Mouse (Mus musculus) MEL (cell line): ENCODE results near the gene Ankrd50. TPM values are rescaled to one million over a fixed set of nuclear protein-coding genes. Genes with fewer than 3 reads are reported as not detected.

Experiments
- DNase-seq: peaks from one replicate; pipeline ENCODE4 v3.0.0; 2011; ENCODE audit warnings: low read depth, low spot score
- H3K27ac ChIP-seq: 2 replicates; pipeline ENCODE4 v1.5.1; 2012; ENCODE audit warnings: low read depth, mild to moderate bottlenecking, control low read depth, low read length, moderate library complexity; ENCODE audit not compliant: control insufficient read depth
- H3K27me3 ChIP-seq, 2 experiments: fragments of 150-350 bp in 1 of 2; sonication (generic) in 1 of 2; 2 replicates each; pipeline ENCODE4 v1.6.1; 2012; ENCODE audit warnings: low read length in 2 of 2, mild to moderate bottlenecking in 2 of 2, improper control_type of control experiment in 1 of 2, moderate library complexity in 1 of 2; ENCODE audit not compliant: insufficient read depth in 2 of 2, control insufficient read depth in 1 of 2
- H3K36me3 ChIP-seq, 2 experiments: 2 replicates each; pipeline ENCODE4 v1.6.1; 2012 to 2014; ENCODE audit warnings: low read length in 2 of 2, improper control_type of control experiment in 1 of 2, inconsistent platforms in 1 of 2, mild to moderate bottlenecking in 1 of 2; ENCODE audit not compliant: insufficient read depth in 2 of 2, control insufficient read depth in 1 of 2
- H3K4me1 ChIP-seq, 2 experiments: fragments of 150-350 bp in 1 of 2; sonication (generic) in 1 of 2; 2 replicates each; pipeline ENCODE4 v1.6.1; 2012; ENCODE audit warnings: low read length in 2 of 2, improper control_type of control experiment in 1 of 2, mild to moderate bottlenecking in 1 of 2; ENCODE audit not compliant: insufficient read depth in 2 of 2, control insufficient read depth in 1 of 2
- H3K4me3 ChIP-seq, 2 experiments: fragments of 150-350 bp in 1 of 2; sonication (generic) in 1 of 2; 2 replicates each; pipeline ENCODE4 v1.5.1; 2012; ENCODE audit warnings: low read depth in 2 of 2, low read length in 2 of 2, mild to moderate bottlenecking in 2 of 2, moderate library complexity in 2 of 2, control low read depth in 1 of 2, improper control_type of control experiment in 1 of 2; ENCODE audit not compliant: control insufficient read depth in 1 of 2, insufficient read depth in 1 of 2
- H3K79me2 ChIP-seq: 2 replicates; pipeline ENCODE4 v1.6.1; 2012; ENCODE audit warnings: mild to moderate bottlenecking, low read length, moderate library complexity; ENCODE audit not compliant: control insufficient read depth, poor library complexity, insufficient read depth
- H3K9ac ChIP-seq: 2 replicates; pipeline ENCODE4 v1.6.1; 2012; ENCODE audit warnings: low read depth, mild to moderate bottlenecking, control low read depth, low read length, moderate library complexity; ENCODE audit not compliant: control insufficient read depth, poor library complexity, severe bottlenecking
- H3K9me3 ChIP-seq: fragments of 150-350 bp; sonication (generic); replicated peaks from 2 replicates; pipeline ENCODE4 v1.6.1; 2012; ENCODE audit warnings: mild to moderate bottlenecking, low read length, improper control_type of control experiment, moderate library complexity; ENCODE audit not compliant: insufficient read depth
- BHLHE40 ChIP-seq: IDR thresholded peaks from 2 replicates; pipeline ENCODE4 v1.6.1; 2012; ENCODE audit warnings: low read depth, mild to moderate bottlenecking, inconsistent platforms, low read length, improper control_type of control experiment, borderline replicate concordance
- CTCF ChIP-seq, 3 experiments: IDR thresholded peaks in 2 of 3; conservative IDR thresholded peaks in 1 of 3; 2 replicates each; pipeline ENCODE4 v1.5.1; 2011 to 2012; ENCODE audit warnings: low read length in 3 of 3, low read depth in 2 of 3, mild to moderate bottlenecking in 2 of 3, improper control_type of control experiment in 1 of 3, inconsistent platforms in 1 of 3, mixed read lengths in 1 of 3, moderate library complexity in 1 of 3; ENCODE audit not compliant: control insufficient read depth in 1 of 3, insufficient read depth in 1 of 3, poor library complexity in 1 of 3, severe bottlenecking in 1 of 3
- ELF1 ChIP-seq: IDR thresholded peaks from 2 replicates; pipeline ENCODE4 v1.6.1; 2014; ENCODE audit warnings: low read depth, mild to moderate bottlenecking, inconsistent platforms, low read length, improper control_type of control experiment, moderate library complexity
- GATA1 ChIP-seq: IDR thresholded peaks from 2 replicates; pipeline ENCODE4 v1.6.1; 2011; ENCODE audit warnings: low read depth, low read length, improper control_type of control experiment
- HCFC1 ChIP-seq: IDR thresholded peaks from 2 replicates; pipeline ENCODE4 v1.6.1; 2012; ENCODE audit warnings: low read depth, mild to moderate bottlenecking, inconsistent platforms, low read length, improper control_type of control experiment, moderate library complexity
- JUND ChIP-seq: IDR thresholded peaks from 2 replicates; pipeline ENCODE4 v1.6.1; 2011; ENCODE audit warnings: low read depth, mild to moderate bottlenecking, improper control_type of control experiment, low read length
- KAT2A ChIP-seq: conservative IDR thresholded peaks from 2 replicates; pipeline ENCODE4 v1.6.1; 2012; ENCODE audit warnings: low read depth, low read length, improper control_type of control experiment, inconsistent platforms
- MAX ChIP-seq: IDR thresholded peaks from 2 replicates; pipeline ENCODE4 v1.6.1; 2011; ENCODE audit warnings: low read length, improper control_type of control experiment
- MYB ChIP-seq: IDR thresholded peaks from 2 replicates; pipeline ENCODE4 v1.6.1; 2011; ENCODE audit warnings: mild to moderate bottlenecking, low read depth, low read length, improper control_type of control experiment
- NRF1 ChIP-seq: IDR thresholded peaks from 2 replicates; pipeline ENCODE4 v1.6.1; 2014; ENCODE audit warnings: low read depth, mild to moderate bottlenecking, inconsistent platforms, low read length, improper control_type of control experiment, moderate library complexity; ENCODE audit not compliant: poor library complexity, insufficient read depth, severe bottlenecking
- POLR2A ChIP-seq, 2 experiments: IDR thresholded peaks; 2 replicates each; pipeline ENCODE4 v1.6.1; 2011 to 2012; ENCODE audit warnings: low read length in 2 of 2, mild to moderate bottlenecking in 2 of 2, control low read depth in 1 of 2, improper control_type of control experiment in 1 of 2, low read depth in 1 of 2, moderate library complexity in 1 of 2; ENCODE audit not compliant: control insufficient read depth in 1 of 2, insufficient read depth in 1 of 2, poor library complexity in 1 of 2
- RCOR1 ChIP-seq: IDR thresholded peaks from 2 replicates; pipeline ENCODE4 v1.6.1; 2012; ENCODE audit warnings: low read depth, mild to moderate bottlenecking, inconsistent platforms, low read length, improper control_type of control experiment
- polyA plus RNA-seq, 2 experiments: library from polyadenylated mRNA; stranded (reverse) in 1 of 2; unstranded in 1 of 2; fragments of >175 nt in 1 of 2; fragments of >200 nt in 1 of 2; gene quantifications; 2 replicates each; pipeline versions ENCODE4 v1.2.1 to v1.2.4; 2012; ENCODE audit warnings: low replicate concordance in 2 of 2, low read depth in 1 of 2; ENCODE audit not compliant: insufficient read length in 2 of 2, insufficient read depth in 1 of 2, missing spikeins in 1 of 2
- total RNA-seq: library from RNA; depleted of rRNA; stranded (reverse); fragments of 300-350 nt; gene quantifications from 2 replicates; pipeline ENCODE4 v1.2.3, GENCODE M21; 2012

Gene Ankrd50
- total and polyA plus RNA-seq, 3 experiments, result 4.4 to 7.8 TPM; not detected in 1

- TF ChIP-seq RCOR1, result no peak
- Histone ChIP-seq H3K36me3 (no peaks in the 10 kb centered on the region), H3K4me3 (no peak overlapping the region), H3K4me1 (no peaks in the 10 kb centered on the region), H3K27me3 (no peaks in the 10 kb centered on the region), H3K27ac (no peak overlapping the region), H3K9me3 (no peaks in the 10 kb centered on the region), H3K9ac (no peak overlapping the region), H3K79me2 (no peaks in the 10 kb centered on the region)
- no peak for DNase-seq
Measured at GRCm38 (mm10) chr3:38466880-38467405, 17.7 kb downstream of the Ankrd50 start.

GRCm38 (mm10) chr3:38466139-38466538, 18.5 kb downstream of the Ankrd50 start:
- Histone ChIP-seq H3K4me1 (no peaks in the 10 kb centered on the region), H3K27me3 (no peaks in the 10 kb centered on the region), H3K27ac (no peak overlapping the region), H3K36me3 (no peaks in the 10 kb centered on the region), H3K9me3 (no peaks in the 10 kb centered on the region), H3K79me2 (no peaks in the 10 kb centered on the region), H3K9ac (no peak overlapping the region), H3K4me3 (no peak overlapping the region)
- no peak for DNase-seq
- TF ChIP-seq NRF1, result no peak
- TF ChIP-seq BHLHE40, result no peak
- no peak for TF ChIP-seq HCFC1
- TF ChIP-seq CTCF (IDR thresholded peaks at IDR 0.05 in 2 of 3, conservative IDR thresholded peaks at IDR 0.05 in 1 of 3; ENCODE audit: control insufficient read depth in 1 of 3, insufficient read depth in 1 of 3, low read depth in 2 of 3, low read length in 3 of 3, poor library complexity in 1 of 3, severe bottlenecking in 1 of 3), result no peak
- TF ChIP-seq GATA1, result no peak
- no peak for TF ChIP-seq MAX
- no peak for TF ChIP-seq MYB
- TF ChIP-seq RCOR1, result no peak

GRCm38 (mm10) chr3:38463149-38463548, 21.5 kb downstream of the Ankrd50 start:
- TF ChIP-seq JUND (no peak), ELF1 (no peak), KAT2A (no peak), POLR2A (IDR thresholded peaks at IDR 0.05; ENCODE audit: control insufficient read depth in 1 of 2, insufficient read depth in 1 of 2, low read depth in 1 of 2, low read length in 2 of 2, poor library complexity in 1 of 2) (no peak)
- TF ChIP-seq, all 39 proteins: peak for 0
- no peaks in the 10 kb centered on the region for H3K4me1 ChIP-seq
- no peak for DNase-seq
- no peak overlapping the region for H3K27ac ChIP-seq
- no peak overlapping the region for H3K9ac ChIP-seq
- H3K4me3 ChIP-seq, result no peak overlapping the region
- no peaks in the 10 kb centered on the region for H3K36me3 ChIP-seq
- H3K79me2 ChIP-seq, result no peaks in the 10 kb centered on the region
- H3K27me3 ChIP-seq, result no peaks in the 10 kb centered on the region
- H3K9me3 ChIP-seq, result no peaks in the 10 kb centered on the region
